Mouse (Mus musculus) ZHBTc4 (cell line): Measurements from ENCODE around the gene Pcnx3.

ENCODE experiments used
- DNase-seq: peaks from one replicate; pipeline ENCODE4 v3.0.0-alpha.2; 2011; ENCODE audit warnings: low read depth, low spot score

The Pcnx3 gene

GRCm38 (mm10) chr19:5688200-5689087 lies at the start of gene Pcnx3, which contains the start of gene Map3k11:
Pcnx3 (minus strand) TSS chr19:5688908.
Map3k11 (plus strand) TSS chr19:5688742.
- DNase-seq = peak; percentile 99

- DNase-seq = no peak
Measured at GRCm38 (mm10) chr19:5734325-5734724, 45.6 kb upstream of the Pcnx3 start.

- peak; percentile 96 for DNase-seq
Measured at GRCm38 (mm10) chr19:5731264-5731978, 42.7 kb upstream of the Pcnx3 start.

- DNase-seq = no peak
Measured at GRCm38 (mm10) chr19:5730314-5731186, 41.8 kb upstream of the Pcnx3 start.

- peak; percentile 92 for DNase-seq
Measured at GRCm38 (mm10) chr19:5729444-5729815, 40.7 kb upstream of the Pcnx3 start, which contains the start of gene Fam89b. Fam89b (minus strand) TSS chr19:5729653.

- DNase-seq = peak; percentile 45
Measured at GRCm38 (mm10) chr19:5728631-5729443, 40.1 kb upstream of the Pcnx3 start.

GRCm38 (mm10) chr19:5727701-5728100 lies 39.0 kb upstream of the Pcnx3 start:
- DNase-seq = peak; percentile 91

- no peak for DNase-seq
Measured at GRCm38 (mm10) chr19:5726961-5727578, 38.4 kb upstream of the Pcnx3 start.

GRCm38 (mm10) chr19:5725767-5726515 lies 37.2 kb upstream of the Pcnx3 start, which contains the start of gene Ehbp1l1:
Ehbp1l1 (minus strand) TSS chr19:5726317.
- DNase-seq = peak; percentile 72

GRCm38 (mm10) chr19:5725029-5725707 lies 36.5 kb upstream of the Pcnx3 start:
- no peak for DNase-seq

GRCm38 (mm10) chr19:5724549-5724941 lies 35.8 kb upstream of the Pcnx3 start:
- DNase-seq = no peak

- DNase-seq = no peak
Measured at GRCm38 (mm10) chr19:5723934-5724548, 35.3 kb upstream of the Pcnx3 start.

GRCm38 (mm10) chr19:5722848-5723425 lies 34.2 kb upstream of the Pcnx3 start:
- no peak for DNase-seq

- no peak for DNase-seq
Measured at GRCm38 (mm10) chr19:5721233-5721632, 32.5 kb upstream of the Pcnx3 start.

GRCm38 (mm10) chr19:5716955-5717354 lies 28.2 kb upstream of the Pcnx3 start:
- DNase-seq = no peak

GRCm38 (mm10) chr19:5715793-5716688 lies 27.3 kb upstream of the Pcnx3 start:
- DNase-seq = peak; percentile 83

- peak; percentile 86 for DNase-seq
Measured at GRCm38 (mm10) chr19:5713730-5714129, 25.0 kb upstream of the Pcnx3 start.
